Mouse (Mus musculus) liver, postnatal 0 days (tissue): ENCODE data around the gene Cacnb4. TPM values are rescaled to one million over a fixed set of nuclear protein-coding genes. Genes with fewer than 3 reads are reported as not detected.
A peak's percentile ranks its signal among the peaks of the same experiment; 100 is the strongest.

Experiments
- ATAC-seq: fragments of 200-750 bp; cut with Nextera tagmentation; 2 replicates; pipeline ENCODE4 v1.8.0; 2017; ENCODE audit warnings: mild to moderate bottlenecking, moderate library complexity
- DNase-seq: peaks from one replicate; pipeline ENCODE4 v3.0.0-alpha.2; 2016
- H3K27ac ChIP-seq: fragments of 300-500 bp; sonication (generic); 2 replicates; pipeline ENCODE4 v1.5.1; 2014; ENCODE audit warnings: antibody characterized with exemption, moderate library complexity, mild to moderate bottlenecking, low read depth
- H3K27me3 ChIP-seq: fragments of 300-500 bp; sonication (generic); 2 replicates; pipeline ENCODE4 v1.6.1; 2014; ENCODE audit warnings: low read length, control low read depth, mixed read lengths; ENCODE audit not compliant: insufficient read depth
- H3K36me3 ChIP-seq: fragments of 300-500 bp; sonication (generic); replicated peaks from 2 replicates; pipeline ENCODE4 v1.6.1; 2014; ENCODE audit warnings: mild to moderate bottlenecking, control low read depth, low read length, moderate library complexity, mixed read lengths; ENCODE audit not compliant: insufficient read depth
- H3K4me1 ChIP-seq: fragments of 300-500 bp; sonication (generic); 2 replicates; pipeline ENCODE4 v1.6.1; 2014; ENCODE audit warnings: antibody characterized with exemption, mild to moderate bottlenecking, control low read depth; ENCODE audit not compliant: insufficient read depth
- H3K4me2 ChIP-seq: fragments of 300-500 bp; sonication (generic); 2 replicates; pipeline ENCODE4 v1.6.1; 2014; ENCODE audit warnings: low read depth, mild to moderate bottlenecking, low read length, moderate library complexity, mixed read lengths
- H3K4me3 ChIP-seq: fragments of 300-500 bp; sonication (generic); 2 replicates; pipeline ENCODE4 v1.5.1; 2014; ENCODE audit warnings: low read depth, low read length
- H3K9ac ChIP-seq: fragments of 300-500 bp; sonication (generic); replicated peaks from 2 replicates; pipeline ENCODE4 v1.6.1; 2014; ENCODE audit warnings: mild to moderate bottlenecking, moderate library complexity
- H3K9me3 ChIP-seq: fragments of 300-500 bp; sonication (generic); 2 replicates; pipeline ENCODE4 v1.6.1; 2016; ENCODE audit warnings: mild to moderate bottlenecking, control low read depth, low read length, mixed read lengths
- CTCF ChIP-seq: sonication (generic); IDR thresholded peaks from 2 replicates; pipeline ENCODE4 v1.5.1; 2016; ENCODE audit warnings: antibody characterized with exemption, low read depth
- EP300 ChIP-seq: IDR thresholded peaks from 2 replicates; pipeline ENCODE4 v1.6.1; 2016; ENCODE audit warnings: antibody characterized with exemption, low read depth, mild to moderate bottlenecking
- WGBS: fragments of 180-500 bp; shearing (Covaris S2); extraction: QIAGEN DNeasy Blood & Tissue Kit; methylation state at CpG from one replicate; pipeline ENCODE4 v1.1.7; 2014; ENCODE audit not compliant: insufficient replicate concordance; 5-methylcytosine and 5-hydroxymethylcytosine counted together
- polyA plus RNA-seq: library from polyadenylated mRNA; unstranded; fragments of >200 nt; fragmentation: Nextera tagmentation; extraction: Ambion mirVana; gene quantifications from 2 replicates; pipeline ENCODE4 v1.2.1, GENCODE M21; 2015

Cacnb4 gene
- polyA plus RNA-seq, 1 experiment from 2014 or later: 0.27 TPM

DNA sequence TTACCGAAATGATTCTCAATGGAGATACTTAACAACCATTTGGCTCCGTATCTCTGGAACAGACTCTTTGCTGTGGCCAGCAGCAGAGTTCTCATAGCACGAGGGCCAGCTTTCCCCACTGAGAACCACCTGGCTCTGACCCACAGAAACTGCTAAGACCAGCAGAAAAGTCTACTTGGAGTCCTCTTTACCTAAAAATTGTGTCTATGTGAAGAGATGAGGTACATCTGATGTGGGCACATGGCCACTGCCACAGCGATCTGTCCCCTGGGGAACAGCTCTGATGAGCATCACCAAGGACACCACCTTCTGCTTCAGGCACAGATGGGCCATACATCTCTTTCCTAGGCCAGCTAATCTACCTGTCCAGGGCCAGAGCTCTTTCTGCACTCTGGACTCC is 135.6 kb downstream of the Cacnb4 start:
- no peaks in the 10 kb centered on the region for H3K27me3 ChIP-seq
- no peaks in the 10 kb centered on the region for H3K9me3 ChIP-seq
- no peak overlapping the region for H3K4me3 ChIP-seq
- no peaks in the 10 kb centered on the region for H3K36me3 ChIP-seq
- no peak overlapping the region for H3K9ac ChIP-seq
- no peaks in the 10 kb centered on the region for H3K4me1 ChIP-seq
- ATAC-seq (no peak), DNase-seq (no peak)
- no peak overlapping the region for H3K27ac ChIP-seq
- TF ChIP-seq EP300: no peak
- TF ChIP-seq CTCF: no peak
- WGBS: 82% methylated on average over 4 of the region's 4 CpGs
- no peak overlapping the region for H3K4me2 ChIP-seq

DNA sequence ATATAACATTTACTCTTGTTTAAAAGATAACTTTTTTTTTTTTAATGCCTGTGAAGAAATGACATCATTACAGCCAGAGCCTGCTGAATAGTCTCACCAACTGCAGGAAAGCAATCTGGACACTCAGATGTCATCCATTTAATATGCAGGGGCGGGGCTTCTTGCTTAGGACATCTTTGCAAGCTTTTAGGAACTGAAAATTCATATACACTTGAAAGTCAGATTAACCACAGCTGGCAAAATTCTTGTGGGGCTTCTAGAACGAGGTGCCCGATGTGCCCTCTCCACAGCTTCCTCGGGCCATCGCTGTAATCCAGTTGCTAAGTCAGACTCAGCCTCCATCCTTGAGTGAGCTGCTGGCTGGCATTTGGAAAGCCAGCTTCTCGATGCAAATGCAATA is 137.3 kb downstream of the Cacnb4 start:
- H3K9ac ChIP-seq: no peak overlapping the region
- no peaks in the 10 kb centered on the region for H3K36me3 ChIP-seq
- H3K27ac ChIP-seq: no peak overlapping the region
- no peaks in the 10 kb centered on the region for H3K27me3 ChIP-seq
- ATAC-seq (no peak), DNase-seq (no peak)
- H3K4me2 ChIP-seq: no peak overlapping the region
- WGBS: 74% methylated on average over 6 of the region's 6 CpGs
- TF ChIP-seq CTCF (no peak), EP300 (no peak)
- H3K4me1 ChIP-seq: no peaks in the 10 kb centered on the region
- H3K4me3 ChIP-seq: no peak overlapping the region
- no peaks in the 10 kb centered on the region for H3K9me3 ChIP-seq

DNA sequence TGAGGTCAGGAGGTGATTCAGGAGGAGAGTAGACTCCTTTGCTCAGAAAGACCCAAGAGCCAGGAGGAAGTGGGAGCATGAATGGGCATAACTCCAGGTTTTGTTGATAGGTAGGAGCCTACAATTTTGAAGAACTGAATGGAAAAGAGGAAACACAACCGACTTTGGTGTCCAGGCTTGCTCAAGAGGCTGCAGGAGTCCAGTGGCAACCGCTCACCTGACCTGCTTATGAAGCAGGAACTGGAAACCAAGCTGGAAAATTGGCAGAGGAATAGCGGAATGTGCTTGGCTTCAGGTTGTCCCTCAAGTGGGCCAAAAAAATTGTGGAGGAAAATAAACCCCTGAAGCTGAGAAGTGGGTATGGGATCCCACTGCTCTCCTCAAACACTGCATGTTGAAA is 139.0 kb downstream of the Cacnb4 start:
- ATAC-seq (no peak), DNase-seq (no peak)
- TF ChIP-seq CTCF: no peak
- no peak for TF ChIP-seq EP300
- Histone ChIP-seq H3K9me3 (no peaks in the 10 kb centered on the region), H3K36me3 (no peaks in the 10 kb centered on the region), H3K4me3 (no peak overlapping the region), H3K4me2 (no peak overlapping the region), H3K9ac (no peak overlapping the region), H3K27ac (no peak overlapping the region), H3K4me1 (no peaks in the 10 kb centered on the region), H3K27me3 (no peaks in the 10 kb centered on the region)
- WGBS: 69% methylated on average over 3 of the region's 3 CpGs

DNA sequence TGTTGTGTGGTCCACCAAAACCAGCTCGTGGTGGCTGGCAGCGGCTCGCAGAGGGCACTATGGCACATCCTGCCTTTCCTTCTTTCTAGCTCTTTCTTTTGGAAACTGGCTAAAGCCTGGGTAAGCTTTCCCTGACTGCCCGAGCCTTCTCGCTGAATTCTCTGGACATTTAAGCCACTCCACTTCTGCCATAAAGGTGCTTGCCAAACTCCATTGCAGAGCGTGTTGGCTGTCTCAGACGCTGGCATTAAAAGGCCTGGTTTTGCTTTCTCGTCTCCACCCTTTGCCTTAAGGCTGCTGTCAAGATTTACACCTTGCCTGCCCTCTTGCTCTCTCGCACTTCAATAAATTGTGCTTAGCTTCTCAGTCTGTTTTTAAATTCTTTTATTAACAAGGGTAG is 139.5 kb downstream of the Cacnb4 start:
- ATAC-seq (no peak), DNase-seq (no peak)
- Histone ChIP-seq H3K9me3 (no peaks in the 10 kb centered on the region), H3K4me2 (no peak overlapping the region), H3K4me3 (no peak overlapping the region), H3K9ac (no peak overlapping the region), H3K4me1 (no peaks in the 10 kb centered on the region), H3K27me3 (no peaks in the 10 kb centered on the region), H3K27ac (no peak overlapping the region), H3K36me3 (no peaks in the 10 kb centered on the region)
- 85% methylated on average over 9 of the region's 9 CpGs for WGBS
- TF ChIP-seq CTCF (no peak), EP300 (no peak)

DNA sequence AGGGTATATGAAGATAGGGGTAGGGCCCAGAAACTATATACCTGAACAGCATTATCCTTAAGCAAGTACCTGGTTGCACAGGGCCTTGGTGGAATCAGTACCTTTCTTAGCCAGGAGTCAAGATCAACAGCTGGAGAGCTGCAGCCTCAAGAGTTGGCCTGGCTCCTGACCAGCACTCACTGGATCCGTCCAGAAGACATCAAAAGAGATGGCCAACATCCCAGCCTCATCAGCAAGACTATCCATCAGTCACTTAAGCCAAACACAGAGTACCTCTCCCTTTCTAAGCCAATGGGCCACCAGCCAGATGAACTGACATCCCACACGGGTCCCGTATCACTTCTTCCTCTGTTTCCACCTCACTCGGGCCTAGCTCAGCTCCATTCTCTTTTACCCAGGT is 140.1 kb downstream of the Cacnb4 start:
- TF ChIP-seq CTCF (no peak), EP300 (no peak)
- Histone ChIP-seq H3K4me1 (no peaks in the 10 kb centered on the region), H3K27ac (no peak overlapping the region), H3K27me3 (no peaks in the 10 kb centered on the region), H3K4me3 (no peak overlapping the region), H3K4me2 (no peak overlapping the region), H3K36me3 (no peaks in the 10 kb centered on the region), H3K9ac (no peak overlapping the region), H3K9me3 (no peaks in the 10 kb centered on the region)
- no peak for ATAC-seq
- no peak for DNase-seq
- 76% methylated on average over 4 of the region's 4 CpGs for WGBS

DNA sequence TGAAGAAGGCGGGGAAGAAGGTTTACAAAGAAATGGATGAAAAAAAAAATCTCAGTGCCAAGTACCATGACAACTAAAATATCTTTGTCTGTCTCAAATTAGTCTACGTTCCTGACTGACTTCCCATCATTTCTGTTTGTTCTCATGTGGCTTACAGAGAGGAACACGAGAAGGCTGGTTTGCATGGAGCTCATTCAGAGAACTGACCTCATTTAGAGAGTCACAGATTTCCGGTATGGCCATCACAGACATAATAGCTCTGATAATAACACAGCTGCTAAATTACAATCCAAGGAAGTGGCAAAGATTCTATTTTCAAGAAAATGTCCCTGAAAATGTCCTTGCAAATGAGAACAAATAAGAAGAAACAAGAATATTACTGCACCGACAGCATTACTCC is 142.9 kb downstream of the Cacnb4 start:
- WGBS: 69% methylated on average over 5 of the region's 5 CpGs
- H3K36me3 ChIP-seq: no peaks in the 10 kb centered on the region
- no peak overlapping the region for H3K9ac ChIP-seq
- H3K4me1 ChIP-seq: no peaks in the 10 kb centered on the region
- ATAC-seq: no peak
- DNase-seq: no peak
- H3K4me3 ChIP-seq: no peak overlapping the region
- H3K4me2 ChIP-seq: no peak overlapping the region
- no peak overlapping the region for H3K27ac ChIP-seq
- H3K27me3 ChIP-seq: no peaks in the 10 kb centered on the region
- TF ChIP-seq EP300 (peak; percentile 54), CTCF (no peak)
- no peaks in the 10 kb centered on the region for H3K9me3 ChIP-seq

DNA sequence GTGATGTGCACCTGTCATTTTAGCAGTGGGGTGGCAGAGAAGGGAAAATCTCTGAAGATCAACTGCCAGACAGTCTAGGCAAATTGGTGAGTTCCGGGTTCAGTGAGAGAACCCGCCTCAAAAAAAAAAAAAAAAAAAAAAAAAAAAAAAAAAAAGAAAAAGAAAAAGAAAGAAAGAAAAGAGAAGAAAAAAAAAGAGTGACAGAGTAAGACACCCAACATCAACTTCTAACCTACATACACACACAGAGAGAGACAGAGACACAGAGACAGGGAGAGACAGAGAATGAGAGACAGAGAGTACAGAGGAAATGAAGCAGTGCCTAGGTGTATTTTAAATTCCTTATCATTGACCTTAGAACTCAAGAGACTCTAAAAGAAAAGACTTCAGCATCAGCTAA is 146.1 kb downstream of the Cacnb4 start:
- H3K36me3 ChIP-seq: no peaks in the 10 kb centered on the region
- H3K4me1 ChIP-seq: no peaks in the 10 kb centered on the region
- no peak overlapping the region for H3K27ac ChIP-seq
- DNase-seq: no peak
- no peak overlapping the region for H3K4me3 ChIP-seq
- WGBS: 82% methylated on average over 2 of the region's 2 CpGs
- H3K4me2 ChIP-seq: no peak overlapping the region
- no peak overlapping the region for H3K9ac ChIP-seq
- H3K27me3 ChIP-seq: no peaks in the 10 kb centered on the region
- no peaks in the 10 kb centered on the region for H3K9me3 ChIP-seq
- TF ChIP-seq EP300 (no peak), CTCF (no peak)
- no peak for ATAC-seq
